8 mouse cellular contexts compared by ENCODE assay signal in genomic region chr10:75798176-75798696, GRCm38 (mm10). TPM values are rescaled to one million over a fixed set of nuclear protein-coding genes. Genes with fewer than 3 reads are reported as not detected.
A peak's percentile ranks its signal among the peaks of the same experiment; 100 is the strongest.
DNase-seq lines count a peak whose midpoint lies in the region; ATAC-seq lines count a peak whose summit lies in the region.

Gene Gstt1 (minus strand): TSS chr10:75798584.

- H3K36me3 ChIP-seq in forebrain, embryonic 11.5 days (ENCODE audit: control insufficient read depth, insufficient read depth, low read length), result no peaks in the 10 kb centered on the region
- H3K36me3 ChIP-seq in lung, embryonic 16.5 days (ENCODE audit: control insufficient read depth, insufficient read depth, low read length), result no peaks in the 10 kb centered on the region

- no peaks in the 10 kb centered on the region; the same call in 1 of the 2 replicates for H3K4me1 ChIP-seq in forebrain, embryonic 11.5 days (replicated peaks; ENCODE audit: control insufficient read depth, insufficient read depth, low read length)
- peaks cover 22% of the 10 kb centered on the region for H3K4me1 ChIP-seq in lung, embryonic 16.5 days (replicated peaks; ENCODE audit: control insufficient read depth, insufficient read depth, low read length)

- H3K9ac ChIP-seq in forebrain, embryonic 11.5 days (ENCODE audit: low read length), result peak within 1 kb of the TSS; percentile 30
- H3K9ac ChIP-seq in lung, embryonic 16.5 days (ENCODE audit: low read length), result peak within 1 kb of the TSS; percentile 71

- DNase-seq in Muller cell, postnatal 12 days (ENCODE audit: inconsistent ontology term), result peak; percentile 78
- peak; percentile 31 for DNase-seq in c-Kit-negative CD71-positive TER-119-positive erythroid progenitor cells, embryonic 14.5 days (ENCODE audit: low read depth, low spot score)
- peak; percentile 78 for DNase-seq in forebrain, embryonic 11.5 days (ENCODE audit: low spot score)
- peak; percentile 64 to 74 for DNase-seq in heart, postnatal 14 days
- peak; percentile 82 to 87 for DNase-seq in kidney, postnatal 36 days
- DNase-seq in ovary, postnatal 36 days (ENCODE audit: low spot score), result peak; percentile 70
- DNase-seq in thymus, postnatal 0 days (ENCODE audit: low spot score), result no peak

- H3K4me3 ChIP-seq in forebrain, embryonic 11.5 days (ENCODE audit: low read depth, low read length), result peak within 1 kb of the TSS; percentile 43
- peak within 1 kb of the TSS; percentile 61 for H3K4me3 ChIP-seq in lung, embryonic 16.5 days (ENCODE audit: low read length)

- peak within 1 kb of the TSS; percentile 80 for H3K4me2 ChIP-seq in forebrain, embryonic 11.5 days (ENCODE audit: low read depth, low read length, severe bottlenecking)
- peak within 1 kb of the TSS; percentile 96 for H3K4me2 ChIP-seq in lung, embryonic 16.5 days (ENCODE audit: low read depth, low read length)

- no peak within 1 kb of the TSS for H3K27ac ChIP-seq in forebrain, embryonic 11.5 days (ENCODE audit: low read depth, low read length)
- H3K27ac ChIP-seq in lung, embryonic 16.5 days (ENCODE audit: low read length), result peak within 1 kb of the TSS; percentile 49

- no peak; the same call in 1 of the 2 replicates for ATAC-seq in forebrain, embryonic 11.5 days (replicated peaks; ENCODE audit: low FRiP score)
- ATAC-seq in lung, embryonic 16.5 days (ENCODE audit: low read depth), result peak; percentile 56

- intact Hi-C loops in heart, postnatal 14 days (cut with DNase I), result no loop called here

- no peaks in the 10 kb centered on the region for H3K9me3 ChIP-seq in forebrain, embryonic 11.5 days (ENCODE audit: control insufficient read depth, low read length)
- no peaks in the 10 kb centered on the region for H3K9me3 ChIP-seq in lung, embryonic 16.5 days (ENCODE audit: control insufficient read depth, low read length)

- no peaks in the 10 kb centered on the region for H3K27me3 ChIP-seq in forebrain, embryonic 11.5 days (ENCODE audit: control insufficient read depth, insufficient read depth, low read length)
- H3K27me3 ChIP-seq in lung, embryonic 16.5 days (ENCODE audit: control insufficient read depth, insufficient read depth, low read depth, low read length), result no peaks in the 10 kb centered on the region; the same call in 1 of the 2 replicates

- 3% methylated on average over 18 of the region's 18 CpGs for WGBS in forebrain, embryonic 11.5 days
- whole genome bisulfite sequencing in lung, embryonic 16.5 days, result 3% methylated on average over 18 of the region's 18 CpGs

RNA-seq across cellular contexts. Expression of gene Gstt1, which starts in this region (rescaled TPM):
- polyA plus RNA-seq in forebrain, embryonic 11.5 days (2014; fragmentation: Nextera tagmentation; extraction: Ambion mirVana), result 4.6 and 5.2 TPM in 2 replicates
- 1 to 10 TPM; 7.0 to 9.1 TPM for total RNA-seq in heart, postnatal 14 days (2021)
- 36.2 and 42.8 TPM in 2 replicates for polyA plus RNA-seq in lung, embryonic 16.5 days (2015; fragmentation: Nextera tagmentation; extraction: Ambion mirVana)
- polyA plus RNA-seq in thymus, postnatal 0 days (2015; fragmentation: Nextera tagmentation; extraction: Ambion mirVana), result 2.2 and 2.8 TPM in 2 replicates
